Mouse (Mus musculus) midbrain, embryonic 14.5 days (tissue): ENCODE results near the gene Ptpn14. TPM values are rescaled to one million over a fixed set of nuclear protein-coding genes. Genes with fewer than 3 reads are reported as not detected.
"Not testable (repeated sequence)": the region's sequence is repeated elsewhere in the genome, so short reads cannot be mapped to it uniquely, and the experiment has no call there.

ENCODE experiments used
- ATAC-seq: fragments of 200-750 bp; cut with Nextera tagmentation; 2 replicates; pipeline ENCODE4 v1.8.0; 2017; ENCODE audit warnings: moderate number of reproducible peaks, moderate library complexity; ENCODE audit not compliant: low FRiP score, low TSS enrichment
- DNase-seq: peaks from one replicate; pipeline ENCODE4 v3.0.0-alpha.2; 2015
- H3K27ac ChIP-seq: fragments of 300-500 bp; sonication (generic); replicated peaks from 2 replicates; pipeline ENCODE4 v1.5.1; 2014; ENCODE audit warnings: mild to moderate bottlenecking, low read depth, low read length, moderate library complexity
- H3K27me3 ChIP-seq: fragments of 300-500 bp; sonication (generic); 2 replicates; pipeline ENCODE4 v1.6.1; 2014; ENCODE audit warnings: low read length, control low read depth, mixed read lengths; ENCODE audit not compliant: control insufficient read depth, insufficient read depth
- H3K36me3 ChIP-seq: fragments of 300-500 bp; sonication (generic); 2 replicates; pipeline ENCODE4 v1.6.1; 2014; ENCODE audit warnings: low read length, control low read depth; ENCODE audit not compliant: control insufficient read depth, insufficient read depth
- H3K4me1 ChIP-seq: fragments of 300-500 bp; sonication (generic); 2 replicates; pipeline ENCODE4 v1.6.1; 2014; ENCODE audit warnings: mild to moderate bottlenecking, antibody characterized with exemption, low read length, control low read depth; ENCODE audit not compliant: control insufficient read depth, insufficient read depth
- H3K4me2 ChIP-seq: fragments of 300-500 bp; sonication (generic); 2 replicates; pipeline ENCODE4 v1.6.1; 2014; ENCODE audit warnings: mild to moderate bottlenecking, low read length, moderate library complexity
- H3K4me3 ChIP-seq: fragments of 300-500 bp; sonication (generic); replicated peaks from 2 replicates; pipeline ENCODE4 v1.5.1; 2014; ENCODE audit warnings: low read depth, low read length
- H3K9ac ChIP-seq: fragments of 300-500 bp; sonication (generic); replicated peaks from 2 replicates; pipeline ENCODE4 v1.6.1; 2014; ENCODE audit warnings: mild to moderate bottlenecking, low read length, moderate library complexity
- H3K9me3 ChIP-seq: fragments of 300-500 bp; sonication (generic); 2 replicates; pipeline ENCODE4 v1.6.1; 2016; ENCODE audit warnings: low read length, control low read depth, mixed read lengths; ENCODE audit not compliant: control insufficient read depth
- WGBS: fragments of 180-500 bp; shearing (Covaris S2); extraction: QIAGEN DNeasy Blood & Tissue Kit; methylation state at CpG from one replicate; pipeline ENCODE4 v1.1.7; 2014; 5-methylcytosine and 5-hydroxymethylcytosine counted together
- polyA plus RNA-seq: library from polyadenylated mRNA; unstranded; fragments of >200 nt; fragmentation: Nextera tagmentation; extraction: Ambion mirVana; gene quantifications from 2 replicates; pipeline ENCODE4 v1.2.1, GENCODE M21; 2014

The Ptpn14 gene
- polyA plus RNA-seq = 0.70 and 1.7 TPM in 2 replicates

DNA sequence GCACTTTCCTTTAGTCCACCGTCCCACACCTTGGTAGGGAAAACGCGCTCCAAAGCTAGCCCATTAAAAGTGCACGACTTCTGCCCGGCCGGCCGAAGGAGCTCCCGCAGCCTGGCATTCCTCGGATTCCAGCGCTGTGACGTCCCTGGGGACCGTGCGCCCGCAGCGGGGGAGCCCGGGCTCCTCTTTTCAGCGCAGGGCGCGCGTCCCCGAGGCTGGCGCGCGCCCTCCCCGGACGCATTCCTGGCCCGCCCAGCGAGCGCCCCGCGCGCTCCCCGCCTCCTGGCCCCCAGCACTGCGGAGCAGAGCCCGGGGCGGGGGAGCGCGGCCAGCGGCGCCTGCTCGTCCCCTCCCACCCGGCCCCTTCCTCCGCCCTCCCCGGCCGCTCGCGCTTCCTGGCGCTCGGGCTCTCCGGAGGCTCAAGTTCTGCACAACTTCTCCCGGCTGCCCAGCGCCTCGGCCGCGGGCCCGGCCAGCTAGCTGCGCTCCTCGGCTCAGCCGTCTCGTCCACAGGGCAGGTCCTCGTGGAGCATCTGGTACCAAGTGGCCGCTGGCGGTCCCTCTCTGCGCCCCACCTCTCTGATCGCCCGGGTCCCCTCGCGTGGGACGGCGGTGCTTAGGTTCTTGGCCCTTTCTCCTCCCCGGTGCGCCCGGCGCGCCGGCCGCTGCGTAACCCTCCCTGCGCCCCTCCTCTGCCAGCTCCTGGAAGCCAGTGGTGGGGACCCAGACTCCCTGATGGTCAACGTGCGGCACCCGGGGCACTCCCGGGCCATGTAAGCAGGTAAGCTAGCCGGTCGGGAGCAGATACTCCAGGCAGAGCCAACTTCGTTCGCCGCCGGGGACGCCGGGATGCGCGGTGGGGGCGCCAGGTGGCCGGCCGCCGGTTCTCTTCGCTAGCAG is at the start of gene Ptpn14:
Gene Ptpn14 (plus strand): TSS at position 385 of the 900 bp plus-strand sequence.
- H3K4me3 ChIP-seq = peak within 1 kb of the TSS; percentile 51
- H3K27ac ChIP-seq = 0 out of 2 replicates have a peak within 1 kb of the TSS, but pooled peaks have one; percentile 2
- no peaks in the 10 kb centered on the region for H3K9me3 ChIP-seq
- no peaks in the 10 kb centered on the region for H3K36me3 ChIP-seq
- H3K4me1 ChIP-seq = peaks cover 13% of the 10 kb centered on the region
- H3K4me2 ChIP-seq = peak within 1 kb of the TSS; percentile 98
- H3K27me3 ChIP-seq = peaks cover 25% of the 10 kb centered on the region
- ATAC-seq (peak; percentile 78), DNase-seq (peak; percentile 84)
- H3K9ac ChIP-seq = peak within 1 kb of the TSS; percentile 42
- WGBS = under 1% methylated on average over 88 of the region's 98 CpGs

DNA sequence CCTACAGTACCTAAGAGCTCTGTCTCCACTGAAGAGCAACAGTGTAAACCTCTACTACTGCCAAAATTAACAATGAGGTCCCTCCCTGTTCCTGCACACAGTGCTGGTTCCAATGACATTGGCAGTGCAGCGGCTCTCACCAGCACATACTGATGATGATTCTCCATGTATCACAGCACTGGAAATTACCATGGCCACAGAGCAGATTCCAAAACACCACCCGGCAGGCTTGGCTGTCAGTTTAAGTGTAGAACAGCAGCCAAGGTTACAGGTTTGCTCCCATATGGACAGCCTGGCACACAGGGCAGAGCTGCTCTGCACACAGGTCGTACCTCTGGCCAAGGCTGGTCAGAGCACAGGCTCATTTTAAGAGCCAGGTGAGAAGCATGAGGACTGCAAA is 48.5 kb upstream of the Ptpn14 start:
- Histone ChIP-seq H3K9me3 (no peaks in the 10 kb centered on the region), H3K4me3 (no peak overlapping the region), H3K4me1 (no peaks in the 10 kb centered on the region), H3K27ac (no peak overlapping the region), H3K36me3 (peaks cover 21% of the 10 kb centered on the region), H3K4me2 (no peak overlapping the region), H3K27me3 (no peaks in the 10 kb centered on the region), H3K9ac (no peak overlapping the region)
- ATAC-seq (no peak), DNase-seq (no peak)
- 94% methylated on average over 3 of the region's 3 CpGs for WGBS

DNA sequence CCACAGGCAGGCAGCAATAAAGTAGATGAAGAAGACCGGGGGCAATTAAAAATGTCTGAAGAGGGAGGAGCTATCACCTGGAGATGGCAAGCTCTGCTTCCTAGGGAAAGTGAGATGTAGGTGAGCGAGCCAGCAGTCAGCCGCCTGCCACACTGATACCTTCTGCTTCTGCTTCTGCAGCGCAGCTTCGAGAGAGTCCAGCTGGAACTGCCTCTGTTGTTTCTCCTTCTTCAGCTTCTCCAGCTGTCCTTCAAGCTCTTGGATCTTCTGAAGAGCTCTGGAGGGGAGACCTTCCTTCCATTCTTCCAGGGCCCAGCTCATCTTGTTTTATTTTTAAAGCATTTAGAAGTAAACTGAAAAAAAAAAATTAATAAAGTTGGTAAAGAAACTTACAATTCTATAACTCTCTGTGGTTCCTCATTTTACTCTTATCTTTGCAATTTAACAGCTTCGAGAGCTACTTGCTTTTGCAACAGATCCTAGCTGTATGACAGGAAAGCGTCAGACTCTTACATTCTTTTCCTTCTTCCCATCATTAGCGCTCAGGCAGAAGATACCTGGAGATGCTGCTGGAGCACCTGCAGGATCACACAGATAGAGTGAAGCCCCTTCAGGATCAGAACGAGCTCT is 43.2 kb upstream of the Ptpn14 start:
- Histone ChIP-seq H3K27me3 (no peaks in the 10 kb centered on the region), H3K9ac (no peak overlapping the region), H3K36me3 (peaks cover 13% of the 10 kb centered on the region), H3K4me3 (no peak overlapping the region), H3K27ac (no peak overlapping the region), H3K4me2 (no peak overlapping the region), H3K4me1 (0 out of 2 replicates have a peak, but pooled peaks cover 4% of the 10 kb centered on the region), H3K9me3 (no peaks in the 10 kb centered on the region)
- DNase-seq = no peak
- ATAC-seq = no peak
- 94% methylated on average over 9 of the region's 9 CpGs for WGBS

DNA sequence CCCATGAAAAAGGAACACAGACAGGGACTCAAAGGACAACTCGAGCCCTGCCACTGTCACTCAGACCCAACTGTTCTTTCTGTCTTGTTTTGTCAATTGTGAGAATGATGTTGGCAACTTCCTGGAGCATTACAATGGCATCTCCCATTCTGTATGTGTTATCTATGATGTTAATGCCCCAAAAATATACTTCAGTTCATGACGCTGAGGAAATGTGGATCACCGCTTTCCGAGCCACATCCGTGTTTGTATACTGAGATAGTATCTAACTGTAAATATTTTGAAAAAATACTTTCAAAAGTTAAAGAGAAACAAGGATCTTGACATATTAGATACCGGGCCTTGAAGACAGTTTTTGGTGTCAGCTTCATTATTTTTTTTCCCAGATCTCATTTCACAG is 42.0 kb upstream of the Ptpn14 start:
- H3K27me3 ChIP-seq = no peaks in the 10 kb centered on the region
- DNase-seq (no peak), ATAC-seq (no peak)
- H3K9me3 ChIP-seq = no peaks in the 10 kb centered on the region
- H3K9ac ChIP-seq = no peak overlapping the region
- no peak overlapping the region for H3K4me3 ChIP-seq
- H3K4me2 ChIP-seq = no peak overlapping the region
- 0 out of 2 replicates have a peak, but pooled peaks cover 3% of the 10 kb centered on the region for H3K36me3 ChIP-seq
- 88% methylated on average over 6 of the region's 6 CpGs for WGBS
- H3K27ac ChIP-seq = no peak overlapping the region
- 0 out of 2 replicates have a peak, but pooled peaks cover 4% of the 10 kb centered on the region for H3K4me1 ChIP-seq

DNA sequence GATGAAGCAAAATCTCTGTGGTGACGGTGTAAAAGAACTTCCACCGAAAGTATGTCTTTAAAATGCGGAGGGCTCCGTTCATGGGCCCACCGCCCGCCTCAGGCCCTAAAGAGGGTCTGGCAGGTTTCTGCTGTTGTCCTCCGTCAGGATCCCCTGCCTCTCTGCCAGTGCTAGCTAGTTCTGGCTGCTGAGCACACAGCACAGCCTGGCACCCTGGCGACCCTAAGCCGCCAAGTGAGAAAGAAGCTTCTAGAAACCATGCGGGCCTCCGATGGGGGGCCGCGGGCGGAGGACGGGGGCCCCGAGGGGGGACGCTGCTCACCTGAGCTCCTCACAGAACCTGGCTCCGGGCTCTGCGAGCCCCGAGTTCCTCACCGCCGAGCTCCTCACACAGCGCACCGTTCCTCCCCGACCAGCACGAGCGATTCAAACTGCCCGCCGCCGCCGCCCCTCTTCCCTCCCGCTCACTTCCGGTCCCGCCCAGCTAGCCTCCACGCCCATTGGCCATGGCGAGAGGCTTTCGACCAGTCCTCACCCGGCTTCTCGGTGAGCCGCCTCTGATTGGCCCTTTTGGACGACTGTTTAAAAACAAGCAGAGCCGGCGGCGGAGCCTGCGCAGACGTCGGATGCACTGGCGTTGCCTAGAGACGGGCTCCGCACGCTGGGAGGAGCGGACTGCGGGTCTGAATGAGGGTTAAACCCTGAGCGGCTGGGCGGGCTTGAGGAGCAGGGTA is 40.2 kb upstream of the Ptpn14 start, which contains the start of gene Cenpf:
Gene Cenpf (minus strand): TSS at position 433 of the 734 bp plus-strand sequence.
- DNase-seq (peak; percentile 99), ATAC-seq (peak; percentile 100)
- no peak within 1 kb of the TSS for H3K27ac ChIP-seq
- H3K9ac ChIP-seq = no peak within 1 kb of the TSS; the same call in 1 of the 2 replicates
- 0 out of 2 replicates have a peak, but pooled peaks cover 4% of the 10 kb centered on the region for H3K4me1 ChIP-seq
- peak within 1 kb of the TSS; percentile 71 for H3K4me2 ChIP-seq
- H3K27me3 ChIP-seq = no peaks in the 10 kb centered on the region
- peak within 1 kb of the TSS; percentile 53 for H3K4me3 ChIP-seq
- under 1% methylated on average over 51 of the region's 55 CpGs for WGBS
- no peaks in the 10 kb centered on the region for H3K36me3 ChIP-seq
- no peaks in the 10 kb centered on the region for H3K9me3 ChIP-seq

DNA sequence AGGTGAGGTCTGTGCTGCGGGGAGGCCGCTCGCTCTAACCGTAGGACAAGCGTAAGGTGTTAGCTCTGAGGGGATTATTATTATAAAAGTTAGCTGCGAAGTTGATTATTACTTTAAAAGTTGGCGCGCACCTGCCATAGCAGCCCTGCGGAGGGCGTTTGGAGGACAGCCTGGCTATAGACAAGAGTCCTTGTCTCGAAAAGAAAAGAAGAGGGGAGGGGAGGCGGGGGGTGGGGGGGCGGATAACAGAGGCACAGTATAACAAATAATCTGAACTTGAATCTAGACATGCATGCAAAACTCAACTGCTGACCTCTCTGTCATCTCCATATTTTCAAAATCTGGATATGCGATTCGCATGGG is 39.7 kb upstream of the Ptpn14 start:
- peak overlapping the region; percentile 71 for H3K4me2 ChIP-seq
- 0 out of 2 replicates have a peak, but pooled peaks cover 4% of the 10 kb centered on the region for H3K4me1 ChIP-seq
- H3K9me3 ChIP-seq = no peaks in the 10 kb centered on the region
- peak overlapping the region; percentile 53 for H3K4me3 ChIP-seq
- no peaks in the 10 kb centered on the region for H3K36me3 ChIP-seq
- H3K9ac ChIP-seq = no peak overlapping the region
- under 1% methylated on average over 15 of the region's 15 CpGs for WGBS
- H3K27ac ChIP-seq = no peak overlapping the region
- no peak for DNase-seq
- peak; percentile 74; the same call in 1 of the 2 replicates for ATAC-seq
- H3K27me3 ChIP-seq = no peaks in the 10 kb centered on the region

DNA sequence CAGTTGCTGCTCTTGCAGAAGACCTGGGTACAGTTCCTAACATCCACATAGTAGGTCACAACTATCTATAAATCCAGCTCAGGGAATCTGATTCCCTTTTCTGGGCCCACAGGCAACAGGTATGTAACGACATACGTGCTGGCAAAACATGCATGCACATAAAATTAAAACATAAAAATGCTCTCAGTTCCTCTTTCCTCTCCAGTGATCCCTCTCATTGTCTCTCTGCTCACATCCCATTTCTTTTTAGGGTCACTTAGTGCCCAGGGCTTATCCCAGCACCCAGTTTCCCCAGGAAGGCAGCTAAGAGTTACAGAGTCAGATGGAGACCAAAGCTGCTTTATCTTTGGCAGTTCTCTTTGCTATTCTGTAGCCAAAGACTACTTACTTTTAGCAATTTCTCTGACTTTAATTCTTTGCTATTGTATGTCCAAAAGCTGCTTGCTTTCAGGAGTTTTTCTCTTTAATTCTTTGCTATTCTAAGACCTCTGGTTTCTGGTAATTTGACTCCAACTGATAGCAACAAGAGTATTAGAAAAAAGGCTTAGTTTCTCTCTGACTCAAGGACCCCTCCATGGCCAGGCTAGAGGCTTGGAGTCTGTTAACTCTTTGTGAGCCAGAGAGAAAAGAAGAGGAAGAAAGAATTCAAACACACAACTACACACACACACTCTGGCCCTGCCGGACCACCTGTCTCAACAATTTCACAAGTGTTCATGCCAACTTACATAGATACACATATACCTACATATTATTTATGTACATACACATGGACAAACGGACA is 38.8 kb upstream of the Ptpn14 start:
- WGBS = 19% methylated on average over 4 of the region's 4 CpGs

DNA sequence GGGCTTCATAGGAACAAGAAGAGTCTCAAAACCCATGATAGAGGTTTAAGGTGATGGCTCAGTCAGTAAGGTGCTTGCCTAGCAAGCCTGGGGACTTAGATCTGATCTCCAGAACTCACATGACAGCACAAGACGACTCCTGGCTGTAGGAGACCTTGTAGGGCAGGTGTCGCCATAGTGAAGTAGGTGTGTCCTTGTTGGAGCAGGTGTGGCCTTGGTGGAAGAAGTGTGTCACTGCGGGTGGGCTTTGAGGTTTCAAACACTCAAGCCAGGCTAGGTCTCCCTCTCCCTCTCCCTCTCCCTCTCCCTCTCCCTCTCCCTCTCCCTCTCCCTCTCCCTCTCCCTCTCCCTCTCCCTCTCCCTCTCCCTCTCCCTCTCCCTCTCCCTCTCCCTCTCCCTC is 35.6 kb upstream of the Ptpn14 start:
- H3K9me3 ChIP-seq, H3K4me2 ChIP-seq, H3K27me3 ChIP-seq, H3K4me1 ChIP-seq, H3K27ac ChIP-seq, H3K4me3 ChIP-seq, H3K9ac ChIP-seq, H3K36me3 ChIP-seq, ATAC-seq, DNase-seq: not testable (repeated sequence)
- 60% methylated on average over 3 of the region's 3 CpGs for WGBS

More for the DNA sequence above, 38.8 kb upstream of the Ptpn14 start:
- no peaks in the 10 kb centered on the region for H3K9me3 ChIP-seq
- H3K9ac ChIP-seq = no peak overlapping the region
- H3K4me2 ChIP-seq = peak overlapping the region; percentile 71
- 0 out of 2 replicates have a peak, but pooled peaks cover 4% of the 10 kb centered on the region for H3K4me1 ChIP-seq
- H3K36me3 ChIP-seq = no peaks in the 10 kb centered on the region
- no peaks in the 10 kb centered on the region for H3K27me3 ChIP-seq
- H3K4me3 ChIP-seq = peak overlapping the region; percentile 53; the same call in 1 of the 2 replicates
- H3K27ac ChIP-seq = no peak overlapping the region
- no peak for ATAC-seq
- no peak for DNase-seq
